Mouse (Mus musculus) heart, postnatal 0 days (tissue): ENCODE data around the gene Mkrn2. TPM values are rescaled to one million over a fixed set of nuclear protein-coding genes. Genes with fewer than 3 reads are reported as not detected.

Experiments used
- ATAC-seq: fragments of 200-750 bp; cut with Nextera tagmentation; 2 replicates; pipeline ENCODE4 v1.8.0; 2017; ENCODE audit warnings: low read depth, moderate number of reproducible peaks, moderate library complexity; ENCODE audit not compliant: insufficient read depth
- DNase-seq: peaks from one replicate; pipeline ENCODE4 v3.0.0-alpha.2; 2016; ENCODE audit warnings: low spot score
- H3K27ac ChIP-seq: fragments of 300-500 bp; sonication (generic); 2 replicates; pipeline ENCODE4 v1.5.1; 2014; ENCODE audit warnings: low read depth, mild to moderate bottlenecking
- H3K27me3 ChIP-seq: fragments of 300-500 bp; sonication (generic); 2 replicates; pipeline ENCODE4 v1.6.1; 2014; ENCODE audit warnings: low read length, mixed read lengths; ENCODE audit not compliant: control insufficient read depth, insufficient read depth
- H3K36me3 ChIP-seq: fragments of 300-500 bp; sonication (generic); replicated peaks from 2 replicates; pipeline ENCODE4 v1.6.1; 2014; ENCODE audit warnings: low read length, mixed read lengths; ENCODE audit not compliant: control insufficient read depth, insufficient read depth
- H3K4me1 ChIP-seq: fragments of 300-500 bp; sonication (generic); 2 replicates; pipeline ENCODE4 v1.6.1; 2014; ENCODE audit warnings: antibody characterized with exemption; ENCODE audit not compliant: control insufficient read depth, insufficient read depth
- H3K4me2 ChIP-seq: fragments of 300-500 bp; sonication (generic); 2 replicates; pipeline ENCODE4 v1.6.1; 2014; ENCODE audit warnings: low read depth, mild to moderate bottlenecking, low read length, moderate library complexity
- H3K4me3 ChIP-seq: fragments of 300-500 bp; sonication (generic); 2 replicates; pipeline ENCODE4 v1.5.1; 2014; ENCODE audit warnings: low read depth, low read length
- H3K9ac ChIP-seq: fragments of 300-500 bp; sonication (generic); replicated peaks from 2 replicates; pipeline ENCODE4 v1.6.1; 2014; ENCODE audit warnings: low read depth, low read length, mixed read lengths
- H3K9me3 ChIP-seq: fragments of 300-500 bp; sonication (generic); replicated peaks from 2 replicates; pipeline ENCODE4 v1.6.1; 2016; ENCODE audit warnings: low read length; ENCODE audit not compliant: control insufficient read depth
- CTCF ChIP-seq: IDR thresholded peaks from 2 replicates; pipeline ENCODE4 v1.5.1; 2016; ENCODE audit warnings: antibody characterized with exemption, control low read depth, low read depth
- EP300 ChIP-seq: IDR thresholded peaks from 2 replicates; pipeline ENCODE4 v1.6.1; 2016; ENCODE audit warnings: antibody characterized with exemption, low read depth
- WGBS: fragments of 180-500 bp; shearing (Covaris S2); extraction: QIAGEN DNeasy Blood & Tissue Kit; methylation state at CpG from one replicate; pipeline ENCODE4 v1.1.7; 2014; 5-methylcytosine and 5-hydroxymethylcytosine counted together
- polyA plus RNA-seq: library from polyadenylated mRNA; unstranded; fragments of >200 nt; fragmentation: Nextera tagmentation; extraction: Ambion mirVana; gene quantifications from 2 replicates; pipeline ENCODE4 v1.2.1, GENCODE M21; 2015
- total RNA-seq: library from RNA; depleted of rRNA; stranded (reverse); fragments of >200 nt; gene quantifications from 2 replicates; pipeline ENCODE4 v1.2.3, GENCODE M21; 2014; ENCODE audit warnings: low replicate concordance

Mkrn2 gene
- total and polyA plus RNA-seq, 2 experiments from 2014 or later: 31.3 to 71.3 TPM

DNA sequence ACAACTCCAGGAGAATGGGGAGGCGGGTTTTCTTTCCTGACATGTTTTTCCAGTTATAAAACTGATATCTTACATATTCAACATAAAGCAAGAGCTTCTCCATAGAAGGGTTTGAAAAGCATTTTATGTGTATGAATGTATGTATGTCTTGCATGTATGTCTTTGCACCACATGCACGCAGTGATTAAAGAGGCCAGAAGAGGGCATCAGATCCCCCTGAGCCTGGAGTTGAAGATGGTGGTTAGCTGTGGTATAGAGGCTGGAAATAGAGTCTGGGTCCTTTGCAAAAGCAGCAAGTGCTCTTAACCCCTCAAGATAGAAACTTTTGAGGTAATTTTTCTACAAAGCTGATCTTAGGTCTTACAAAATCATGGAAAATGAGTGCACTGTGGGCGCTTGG, 7.4 kb downstream of the Mkrn2 start:
- H3K27ac ChIP-seq: no peak overlapping the region
- H3K9me3 ChIP-seq: no peaks in the 10 kb centered on the region
- no peaks in the 10 kb centered on the region for H3K27me3 ChIP-seq
- no peak for DNase-seq
- 72% methylated on average over 3 of the region's 3 CpGs for WGBS
- no peaks in the 10 kb centered on the region for H3K4me1 ChIP-seq
- no peak overlapping the region for H3K4me2 ChIP-seq
- no peak overlapping the region for H3K4me3 ChIP-seq
- peaks cover 40% of the 10 kb centered on the region for H3K36me3 ChIP-seq
- no peak overlapping the region for H3K9ac ChIP-seq
- TF ChIP-seq EP300 (no peak), CTCF (peak; percentile 52)
- ATAC-seq: no peak

DNA sequence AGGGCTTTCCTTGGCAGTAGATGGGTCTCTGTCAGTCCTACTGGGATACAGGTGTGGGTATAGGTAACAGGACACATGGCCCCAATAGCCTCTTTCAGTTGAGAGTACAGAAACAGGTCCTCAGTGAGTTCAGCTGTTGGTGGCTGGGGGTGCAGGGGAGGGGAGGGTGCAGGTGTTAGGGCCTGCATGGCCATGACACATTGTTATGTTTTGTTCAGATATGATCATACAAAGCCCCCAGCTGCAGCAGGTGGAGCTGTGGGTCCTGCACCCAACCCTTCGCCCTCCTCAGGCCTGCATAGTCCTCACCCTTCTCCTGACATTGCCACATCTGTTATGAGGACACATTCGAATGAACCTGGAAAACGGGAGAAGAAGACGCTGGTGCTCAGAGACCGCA, 8.6 kb downstream of the Mkrn2 start:
- H3K4me2 ChIP-seq: no peak overlapping the region
- H3K27me3 ChIP-seq: no peaks in the 10 kb centered on the region
- no peaks in the 10 kb centered on the region for H3K9me3 ChIP-seq
- H3K27ac ChIP-seq: no peak overlapping the region
- no peak for ATAC-seq
- TF ChIP-seq EP300 (no peak), CTCF (no peak)
- no peak overlapping the region for H3K4me3 ChIP-seq
- H3K36me3 ChIP-seq: peaks cover 52% of the 10 kb centered on the region
- WGBS: 84% methylated on average over 5 of the region's 5 CpGs
- no peaks in the 10 kb centered on the region for H3K4me1 ChIP-seq
- no peak overlapping the region for H3K9ac ChIP-seq
- no peak for DNase-seq

DNA sequence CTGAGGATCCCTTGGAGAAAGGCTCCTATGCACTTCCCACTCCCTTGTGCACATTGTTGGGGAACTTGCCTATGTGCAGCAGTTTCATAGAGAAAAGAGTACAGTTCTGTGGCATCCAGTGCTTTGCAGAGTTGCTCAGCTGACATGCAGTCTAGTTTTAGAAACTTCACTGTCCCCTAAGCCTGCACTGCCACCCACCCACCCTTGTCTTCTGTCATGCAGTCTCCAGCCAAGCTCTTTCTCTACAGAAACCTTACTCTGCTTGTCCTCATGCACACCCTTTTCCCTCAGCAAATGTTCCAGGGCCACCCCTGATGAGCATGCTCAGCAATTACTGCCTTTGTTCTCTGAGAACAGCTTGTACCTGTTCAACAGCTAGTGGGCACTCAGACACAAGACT, 12.1 kb downstream of the Mkrn2 start:
- Histone ChIP-seq H3K4me2 (no peak overlapping the region), H3K36me3 (peaks cover 87% of the 10 kb centered on the region), H3K9me3 (no peaks in the 10 kb centered on the region), H3K27ac (no peak overlapping the region), H3K4me3 (no peak overlapping the region), H3K9ac (no peak overlapping the region), H3K27me3 (no peaks in the 10 kb centered on the region), H3K4me1 (no peaks in the 10 kb centered on the region)
- ATAC-seq (no peak), DNase-seq (no peak)
- TF ChIP-seq EP300: no peak
- TF ChIP-seq CTCF: no peak

DNA sequence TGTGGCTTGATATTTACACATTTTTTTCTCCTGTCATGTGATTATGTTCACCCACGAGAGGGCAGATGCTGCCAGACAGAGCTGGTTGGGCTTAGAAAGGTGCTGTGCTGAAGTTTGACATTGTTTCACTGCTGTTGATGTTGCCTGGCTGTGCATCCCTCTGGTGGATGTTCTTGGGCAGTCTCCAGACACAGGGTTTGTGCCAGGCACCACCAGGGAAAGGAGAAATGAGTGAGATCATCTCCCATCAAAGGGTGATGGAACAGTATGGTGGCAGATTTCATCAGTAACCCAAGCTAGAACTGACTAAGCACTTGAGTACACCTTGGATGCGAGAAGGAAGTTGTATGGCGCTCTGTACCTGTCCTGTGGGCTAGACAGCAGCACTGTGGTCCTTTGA, 14.3 kb downstream of the Mkrn2 start:
- 76% methylated on average over 3 of the region's 3 CpGs for WGBS
- H3K4me2 ChIP-seq: no peak overlapping the region
- peaks cover 91% of the 10 kb centered on the region for H3K36me3 ChIP-seq
- no peak overlapping the region for H3K27ac ChIP-seq
- DNase-seq (no peak), ATAC-seq (no peak)
- no peak overlapping the region for H3K9ac ChIP-seq
- no peaks in the 10 kb centered on the region for H3K27me3 ChIP-seq
- TF ChIP-seq EP300 (no peak), CTCF (no peak)
- no peaks in the 10 kb centered on the region for H3K4me1 ChIP-seq
- no peak overlapping the region for H3K4me3 ChIP-seq
- H3K9me3 ChIP-seq: no peaks in the 10 kb centered on the region

DNA sequence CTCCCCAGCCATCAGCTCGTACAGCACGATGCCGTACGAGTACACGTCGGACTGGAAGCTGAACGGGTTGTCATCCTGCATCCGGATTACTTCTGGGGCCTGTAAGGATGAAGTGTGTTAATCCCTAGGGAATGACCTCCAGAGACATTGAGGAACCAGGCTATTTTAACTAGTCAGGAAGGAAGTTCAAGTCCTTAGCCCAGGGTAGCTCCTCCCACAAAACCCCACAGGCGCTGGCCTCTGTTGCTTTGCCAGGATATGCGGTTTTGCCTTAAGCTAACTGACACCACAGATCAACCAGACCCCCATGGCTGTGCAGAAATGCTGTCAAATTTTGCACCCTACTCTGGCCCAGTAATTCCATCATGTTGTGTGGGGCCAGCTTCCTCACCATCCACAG, 18.1 kb downstream of the Mkrn2 start:
- TF ChIP-seq EP300 (no peak), CTCF (no peak)
- Histone ChIP-seq H3K9me3 (no peaks in the 10 kb centered on the region), H3K27ac (no peak overlapping the region), H3K27me3 (no peaks in the 10 kb centered on the region), H3K36me3 (peaks cover 99% of the 10 kb centered on the region), H3K4me3 (no peak overlapping the region), H3K9ac (no peak overlapping the region), H3K4me1 (no peaks in the 10 kb centered on the region), H3K4me2 (no peak overlapping the region)
- 70% methylated on average over 10 of the region's 10 CpGs for WGBS
- peak; percentile 27; the same call in 1 of the 2 replicates for ATAC-seq
- no peak for DNase-seq

DNA sequence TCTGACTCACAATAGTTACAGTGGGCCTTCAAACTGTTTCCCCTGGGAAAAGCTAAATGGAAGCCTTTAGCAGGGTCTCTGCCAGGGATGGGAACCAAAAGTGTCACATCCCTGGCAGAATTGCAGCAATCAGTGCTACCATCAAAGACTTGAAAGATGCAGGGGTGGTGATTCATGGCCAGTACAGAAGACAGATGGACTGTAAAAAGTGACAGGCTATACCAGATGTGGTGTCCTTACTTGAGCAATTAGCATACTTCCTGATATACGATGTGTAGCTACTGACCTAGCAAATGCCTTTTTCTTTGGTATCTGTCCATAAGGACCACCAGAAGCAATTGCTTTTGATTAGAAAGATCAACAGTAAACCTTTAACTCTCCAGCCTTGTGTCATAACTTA, 19.2 kb downstream of the Mkrn2 start:
- Histone ChIP-seq H3K9me3 (no peaks in the 10 kb centered on the region), H3K36me3 (peaks cover 99% of the 10 kb centered on the region), H3K9ac (no peak overlapping the region), H3K4me2 (no peak overlapping the region), H3K4me3 (no peak overlapping the region), H3K27me3 (no peaks in the 10 kb centered on the region), H3K27ac (no peak overlapping the region), H3K4me1 (no peaks in the 10 kb centered on the region)
- ATAC-seq: no peak
- TF ChIP-seq EP300: no peak
- TF ChIP-seq CTCF: no peak
- no peak for DNase-seq
- WGBS: 85% methylated on average over 1 of the region's 1 CpGs
